Mouse (Mus musculus) adrenal gland, adult 8-10 months (tissue): ENCODE data around the gene Gm9611. TPM values are rescaled to one million over a fixed set of nuclear protein-coding genes. Genes with fewer than 3 reads are reported as not detected.
"Not testable (repeated sequence)": the region's sequence is repeated elsewhere in the genome, so short reads cannot be mapped to it uniquely, and the experiment has no call there.

Experiments used
- DNase-seq: peaks from one replicate; pipeline ENCODE4 v3.0.0; 2022
- microRNA-seq, 2 experiments: library from miRNA; unstranded; fragments of <30 nt; microRNA quantifications; one replicate each; pipeline ENCODE4 v1.2.0; 2022
- total RNA-seq, 4 experiments: library from RNA; stranded (reverse); gene quantifications; 2 replicates each; pipeline ENCODE4 v1.2.4; 2022

Gene Gm9611
- total RNA-seq, result not detected

DNA sequence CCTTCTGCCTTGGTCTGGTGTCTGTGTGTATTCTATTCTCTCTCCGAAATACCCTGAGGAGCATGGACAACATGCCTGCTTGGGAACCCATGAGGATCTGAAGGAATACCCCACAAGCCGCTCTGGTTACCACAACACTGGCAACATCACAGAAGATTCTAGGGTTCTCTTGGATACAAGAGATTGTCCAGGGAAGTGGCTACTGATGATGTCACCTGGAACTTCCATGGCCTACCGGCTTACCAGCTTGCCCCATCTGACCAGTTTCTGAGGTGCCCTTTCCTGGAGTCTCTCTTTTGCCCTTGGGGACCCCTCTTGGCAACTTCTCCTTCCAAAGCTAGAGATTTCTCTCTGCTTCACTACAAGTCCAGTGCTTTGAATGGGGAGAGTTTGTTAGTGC is at the start of gene Gm9611:
Gene Gm9611 (minus strand): TSS at position 101 of the 400 bp plus-strand sequence.
- not testable (repeated sequence) for DNase-seq

GRCm38 (mm10) chr14:42309910-42310309 is 12.8 kb upstream of the Gm9611 start, which contains the start of gene Gm7995:
TSS of gene Gm7995 (plus strand) at chr14:42310210.
- DNase-seq, result not testable (repeated sequence)

DNA sequence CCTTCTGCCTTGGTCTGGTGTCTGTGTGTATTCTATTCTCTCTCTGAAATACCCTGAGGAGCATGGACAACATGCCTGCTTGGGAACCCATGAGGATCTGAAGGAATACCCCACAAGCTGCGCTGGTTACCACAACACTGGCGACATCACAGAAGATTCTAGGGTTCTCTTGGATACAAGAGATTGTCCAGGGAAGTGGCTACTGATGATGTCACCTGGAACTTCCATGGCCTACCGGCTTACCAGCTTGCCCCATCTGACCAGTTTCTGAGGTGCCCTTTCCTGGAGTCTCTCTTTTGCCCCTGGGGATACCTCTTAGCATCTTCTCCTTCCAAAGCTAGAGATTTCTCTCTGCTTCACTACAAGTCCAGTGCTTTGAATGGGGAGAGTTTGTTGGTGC is 37.2 kb downstream of the Gm9611 start, which contains the start of gene Gm17026:
Gene Gm17026 (minus strand): TSS at position 101 of the 400 bp plus-strand sequence.
- DNase-seq, result not testable (repeated sequence)

Small RNA genes within 50 kb of the gene (microRNA-seq; reads per million reads assigned to microRNA genes)
- 0 reads per million in 2 experiments for gene Gm25208
- gene Gm25892, result 0 reads per million in 2 experiments

Other genes with a start within 250 kb of the Gm9611 start
- gene Gm7951, start 180.0 kb downstream of the Gm9611 start, total RNA-seq, result not detected
- not detected for gene Gm17027, start 134.7 kb downstream of the Gm9611 start, total RNA-seq
- not detected for gene Gm3573, start 106.6 kb downstream of the Gm9611 start, total RNA-seq
- gene Gm17026, start 37.3 kb downstream of the Gm9611 start, total RNA-seq, result not detected
- not detected for gene Gm7995, start 12.9 kb upstream of the Gm9611 start, total RNA-seq
- not detected for gene Gm8005, start 142.3 kb upstream of the Gm9611 start, total RNA-seq
- not detected for gene Gm8011, start 166.5 kb upstream of the Gm9611 start, total RNA-seq
- not detected for gene Gm8020, start 205.0 kb upstream of the Gm9611 start, total RNA-seq
- gene Gm8024, start 226.9 kb upstream of the Gm9611 start, total RNA-seq, result not detected